Mouse (Mus musculus): ENCODE measurements around the gene Atrn. TPM values are rescaled to one million over a fixed set of nuclear protein-coding genes. Genes with fewer than 3 reads are reported as not detected.
A peak's percentile ranks its signal among the peaks of the same experiment; 100 is the strongest.

Atrn gene
- polyA plus RNA-seq, 1 experiment: 6.8 TPM

- TF ChIP-seq POLR2AphosphoS2 (IDR thresholded peaks at IDR 0.05; ENCODE audit: insufficient read length, low read depth) (no peak), CEBPB (IDR thresholded peaks at IDR 0.05; ENCODE audit: insufficient read depth, poor library complexity, severe bottlenecking) (no peak), TCF12 (IDR thresholded peaks at IDR 0.05; ENCODE audit: insufficient read depth, poor library complexity, severe bottlenecking) (no peak), MYOG (IDR thresholded peaks at IDR 0.05; ENCODE audit: control insufficient read depth in 1 of 3, insufficient read depth in 1 of 3, insufficient read length in 2 of 3, low read depth in 2 of 3) (no peak), USF1 (IDR thresholded peaks at IDR 0.05; ENCODE audit: low read depth) (no peak), E2F4 (IDR thresholded peaks at IDR 0.05; ENCODE audit: insufficient read depth) (no peak), POLR2A (IDR thresholded peaks at IDR 0.05; ENCODE audit: insufficient read length, low read depth) (no peak), REST (IDR thresholded peaks at IDR 0.05; ENCODE audit: insufficient read depth, insufficient read length) (no peak), MYOD1 (IDR thresholded peaks at IDR 0.05; ENCODE audit: control insufficient read depth in 1 of 3, insufficient read length in 2 of 3, low read depth in 2 of 3) (no peak)
Measured at GRCm38 (mm10) chr2:131036757-131037156, 130.5 kb downstream of the Atrn start.

GRCm38 (mm10) chr2:131037226-131037990 is 131.1 kb downstream of the Atrn start:
- TF ChIP-seq REST (IDR thresholded peaks at IDR 0.05; ENCODE audit: insufficient read depth, insufficient read length): no peak
- TF ChIP-seq E2F4 (IDR thresholded peaks at IDR 0.05; ENCODE audit: insufficient read depth): no peak
- no peak for TF ChIP-seq POLR2A (IDR thresholded peaks at IDR 0.05; ENCODE audit: insufficient read length, low read depth)
- TF ChIP-seq POLR2AphosphoS2 (IDR thresholded peaks at IDR 0.05; ENCODE audit: insufficient read length, low read depth): no peak
- no peak for TF ChIP-seq MAX (IDR thresholded peaks at IDR 0.05; ENCODE audit: low read depth)
- TF ChIP-seq MYOG (IDR thresholded peaks at IDR 0.05; ENCODE audit: control insufficient read depth in 1 of 3, insufficient read depth in 1 of 3, insufficient read length in 2 of 3, low read depth in 2 of 3): peak; percentile 59 to 98 (median 89)
- TF ChIP-seq MYOD1 (IDR thresholded peaks at IDR 0.05; ENCODE audit: control insufficient read depth in 1 of 3, insufficient read length in 2 of 3, low read depth in 2 of 3): peak; percentile 79 to 96 (median 93)
- peak; percentile 88 for TF ChIP-seq TCF3 (IDR thresholded peaks at IDR 0.05; ENCODE audit: insufficient read length, low read depth)
- TF ChIP-seq TCF12 (IDR thresholded peaks at IDR 0.05; ENCODE audit: insufficient read depth, poor library complexity, severe bottlenecking): peak; percentile 93
- TF ChIP-seq SRF (IDR thresholded peaks at IDR 0.05; ENCODE audit: control insufficient read depth, insufficient read length, low read depth): no peak
- no peak for TF ChIP-seq USF1 (IDR thresholded peaks at IDR 0.05; ENCODE audit: low read depth)
- TF ChIP-seq CEBPB (IDR thresholded peaks at IDR 0.05; ENCODE audit: insufficient read depth, poor library complexity, severe bottlenecking): no peak
- peaks cover 16% of the 10 kb centered on the region for H3K27me3 ChIP-seq (ENCODE audit: control insufficient read depth, insufficient read depth, insufficient read length)
- no peak overlapping the region for H3K4me3 ChIP-seq

More at GRCm38 (mm10) chr2:131036757-131037156, 130.5 kb downstream of the Atrn start:
- peak overlapping the region; percentile 53 for H3K4me2 ChIP-seq (ENCODE audit: low read depth)
- H3K36me3 ChIP-seq (ENCODE audit: control insufficient read depth, insufficient read depth): no peaks in the 10 kb centered on the region
- no peaks in the 10 kb centered on the region for H3K79me2 ChIP-seq (ENCODE audit: control insufficient read depth, insufficient read depth)
- peaks cover 13% of the 10 kb centered on the region for H3K27me3 ChIP-seq (ENCODE audit: control insufficient read depth, insufficient read depth, insufficient read length)
- H3ac ChIP-seq (ENCODE audit: control insufficient read depth, insufficient read length): no peak overlapping the region
- H3K4me3 ChIP-seq: no peak overlapping the region

GRCm38 (mm10) chr2:131038197-131038596 is 131.9 kb downstream of the Atrn start:
- Histone ChIP-seq H3K4me2 (ENCODE audit: low read depth) (peak overlapping the region; percentile 53), H3K4me3 (no peak overlapping the region), H3ac (ENCODE audit: control insufficient read depth, insufficient read length) (no peak overlapping the region), H3K27me3 (ENCODE audit: control insufficient read depth, insufficient read depth, insufficient read length) (peaks cover 16% of the 10 kb centered on the region), H3K79me2 (ENCODE audit: control insufficient read depth, insufficient read depth) (no peaks in the 10 kb centered on the region), H3K36me3 (ENCODE audit: control insufficient read depth, insufficient read depth) (no peaks in the 10 kb centered on the region)
- TF ChIP-seq POLR2AphosphoS2 (IDR thresholded peaks at IDR 0.05; ENCODE audit: insufficient read length, low read depth): no peak
- TF ChIP-seq MYOG (IDR thresholded peaks at IDR 0.05; ENCODE audit: control insufficient read depth in 1 of 3, insufficient read depth in 1 of 3, insufficient read length in 2 of 3, low read depth in 2 of 3): no peak
- TF ChIP-seq USF1 (IDR thresholded peaks at IDR 0.05; ENCODE audit: low read depth): no peak
- TF ChIP-seq REST (IDR thresholded peaks at IDR 0.05; ENCODE audit: insufficient read depth, insufficient read length): no peak
- TF ChIP-seq POLR2A (IDR thresholded peaks at IDR 0.05; ENCODE audit: insufficient read length, low read depth): no peak
- TF ChIP-seq CEBPB (IDR thresholded peaks at IDR 0.05; ENCODE audit: insufficient read depth, poor library complexity, severe bottlenecking): no peak
- TF ChIP-seq TCF3 (IDR thresholded peaks at IDR 0.05; ENCODE audit: insufficient read length, low read depth): no peak
- no peak for TF ChIP-seq MAX (IDR thresholded peaks at IDR 0.05; ENCODE audit: low read depth)

More at GRCm38 (mm10) chr2:131037226-131037990, 131.1 kb downstream of the Atrn start:
- no peaks in the 10 kb centered on the region for H3K36me3 ChIP-seq (ENCODE audit: control insufficient read depth, insufficient read depth)
- no peaks in the 10 kb centered on the region for H3K79me2 ChIP-seq (ENCODE audit: control insufficient read depth, insufficient read depth)
- H3K4me2 ChIP-seq (ENCODE audit: low read depth): peak overlapping the region; percentile 53
- H3ac ChIP-seq (ENCODE audit: control insufficient read depth, insufficient read length): no peak overlapping the region

- H3K79me2 ChIP-seq (ENCODE audit: control insufficient read depth, insufficient read depth): no peaks in the 10 kb centered on the region
- no peak overlapping the region for H3ac ChIP-seq (ENCODE audit: control insufficient read depth, insufficient read length)
- TF ChIP-seq TCF12 (IDR thresholded peaks at IDR 0.05; ENCODE audit: insufficient read depth, poor library complexity, severe bottlenecking): no peak
- TF ChIP-seq MAX (IDR thresholded peaks at IDR 0.05; ENCODE audit: low read depth): no peak
- no peak for TF ChIP-seq TCF3 (IDR thresholded peaks at IDR 0.05; ENCODE audit: insufficient read length, low read depth)
- no peak for TF ChIP-seq MYOD1 (IDR thresholded peaks at IDR 0.05; ENCODE audit: control insufficient read depth in 1 of 3, insufficient read length in 2 of 3, low read depth in 2 of 3)
- TF ChIP-seq USF1 (IDR thresholded peaks at IDR 0.05; ENCODE audit: low read depth): no peak
- TF ChIP-seq CEBPB (IDR thresholded peaks at IDR 0.05; ENCODE audit: insufficient read depth, poor library complexity, severe bottlenecking): no peak
- no peak for TF ChIP-seq E2F4 (IDR thresholded peaks at IDR 0.05; ENCODE audit: insufficient read depth)
- no peak for TF ChIP-seq POLR2A (IDR thresholded peaks at IDR 0.05; ENCODE audit: insufficient read length, low read depth)
- no peak overlapping the region for H3K4me2 ChIP-seq (ENCODE audit: low read depth)
- H3K36me3 ChIP-seq (ENCODE audit: control insufficient read depth, insufficient read depth): no peaks in the 10 kb centered on the region
- peaks cover 16% of the 10 kb centered on the region for H3K27me3 ChIP-seq (ENCODE audit: control insufficient read depth, insufficient read depth, insufficient read length)
- H3K4me3 ChIP-seq: no peak overlapping the region
Measured at GRCm38 (mm10) chr2:131038675-131039074, 132.4 kb downstream of the Atrn start.
